Mouse (Mus musculus): ENCODE measurements at regions not wholly inside any gene's neighbourhood (a gene's known extent, or its start where the extent isn't known, plus 50 kb on each side); places are given as distances from the start of the nearest gene placed in this dataset.

GRCm38 (mm10) chr3:124240936-124241733, 79.5 kb upstream of the Tram1l1 start:
- Histone ChIP-seq H3K9ac (replicated peaks; ENCODE audit: low read length) (no peak overlapping the region), H3K27ac (replicated peaks; ENCODE audit: low read depth, low read length) (no peak overlapping the region), H3K36me3 (ENCODE audit: control insufficient read depth, insufficient read depth, low read length) (no peaks in the 10 kb centered on the region), H3K4me3 (replicated peaks; ENCODE audit: low read depth, low read length) (no peak overlapping the region), H3K4me1 (ENCODE audit: control insufficient read depth, insufficient read depth, low read length) (no peaks in the 10 kb centered on the region), H3K9me3 (ENCODE audit: control insufficient read depth, low read length) (no peaks in the 10 kb centered on the region), H3K4me2 (ENCODE audit: low read length) (no peak overlapping the region), H3K27me3 (ENCODE audit: control insufficient read depth, insufficient read depth, low read length) (no peaks in the 10 kb centered on the region)
- ATAC-seq (ENCODE audit: low FRiP score, low TSS enrichment) (no peak), DNase-seq (no peak)
- 74% methylated on average over 5 of the region's 5 CpGs for WGBS

DNA sequence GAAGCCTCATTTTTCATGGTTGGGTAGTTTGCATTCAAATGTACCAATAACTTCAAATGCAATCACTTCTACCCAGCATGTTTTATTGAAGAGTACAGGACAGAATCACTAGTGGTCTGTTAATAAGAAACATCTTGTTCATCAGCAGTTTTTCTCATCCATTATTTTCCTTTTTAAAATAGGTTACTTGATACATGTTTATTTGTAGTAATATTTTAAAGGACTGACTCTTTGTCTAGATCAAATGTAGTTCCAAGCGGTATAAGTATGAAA, 79.0 kb upstream of the Tram1l1 start:
- H3K9me3 ChIP-seq (ENCODE audit: control insufficient read depth, low read length), result no peaks in the 10 kb centered on the region
- H3K36me3 ChIP-seq (ENCODE audit: control insufficient read depth, insufficient read depth, low read length), result no peaks in the 10 kb centered on the region
- no peak for ATAC-seq (ENCODE audit: low FRiP score, low TSS enrichment)
- no peak for DNase-seq
- H3K4me1 ChIP-seq (ENCODE audit: control insufficient read depth, insufficient read depth, low read length), result no peaks in the 10 kb centered on the region
- no peak overlapping the region for H3K4me3 ChIP-seq (replicated peaks; ENCODE audit: low read depth, low read length)
- 90% methylated on average over 1 of the region's 1 CpGs for WGBS
- no peak overlapping the region for H3K27ac ChIP-seq (replicated peaks; ENCODE audit: low read depth, low read length)
- H3K4me2 ChIP-seq (ENCODE audit: low read length), result no peak overlapping the region
- H3K9ac ChIP-seq (replicated peaks; ENCODE audit: low read length), result no peak overlapping the region
- H3K27me3 ChIP-seq (ENCODE audit: control insufficient read depth, insufficient read depth, low read length), result no peaks in the 10 kb centered on the region

GRCm38 (mm10) chr3:124262150-124262549, 58.5 kb upstream of the Tram1l1 start:
- H3K4me1 ChIP-seq (ENCODE audit: control insufficient read depth, insufficient read depth, low read length), result no peaks in the 10 kb centered on the region; the same call in 1 of the 2 replicates
- no peaks in the 10 kb centered on the region for H3K27me3 ChIP-seq (ENCODE audit: control insufficient read depth, insufficient read depth, low read length)
- H3K27ac ChIP-seq (replicated peaks; ENCODE audit: low read depth, low read length), result no peak overlapping the region
- 40% methylated on average over 3 of the region's 3 CpGs for WGBS
- ATAC-seq (ENCODE audit: low FRiP score, low TSS enrichment), result no peak
- no peak overlapping the region for H3K9ac ChIP-seq (replicated peaks; ENCODE audit: low read length)
- H3K4me2 ChIP-seq (ENCODE audit: low read length), result no peak overlapping the region
- no peak for DNase-seq
- no peaks in the 10 kb centered on the region for H3K36me3 ChIP-seq (ENCODE audit: control insufficient read depth, insufficient read depth, low read length)
- H3K4me3 ChIP-seq (replicated peaks; ENCODE audit: low read depth, low read length), result no peak overlapping the region
- no peaks in the 10 kb centered on the region for H3K9me3 ChIP-seq (ENCODE audit: control insufficient read depth, low read length)

DNA sequence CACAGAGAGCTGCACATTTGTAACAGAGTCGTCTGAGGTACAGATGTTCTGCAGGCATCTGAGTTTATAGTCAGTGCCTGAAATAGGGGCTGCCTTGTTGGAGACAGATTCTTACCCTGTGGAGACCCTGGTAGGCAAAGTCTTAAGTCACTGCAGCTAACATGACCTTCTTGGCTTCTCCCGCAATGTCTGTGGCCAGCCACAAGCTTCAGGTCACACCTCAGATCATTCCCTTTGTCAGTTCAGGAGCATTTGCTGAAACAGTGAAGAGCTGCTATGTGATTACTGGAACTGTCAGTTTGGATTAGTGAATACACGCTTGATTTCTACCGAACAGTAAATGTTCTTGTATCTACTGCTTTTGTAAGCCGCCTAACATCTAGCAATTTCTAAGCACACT, 53.8 kb upstream of the Tram1l1 start:
- Histone ChIP-seq H3K27me3 (ENCODE audit: control insufficient read depth, insufficient read depth, low read length) (no peaks in the 10 kb centered on the region), H3K27ac (replicated peaks; ENCODE audit: low read depth, low read length) (peak overlapping the region; percentile 61; the same call in 1 of the 2 replicates), H3K4me3 (replicated peaks; ENCODE audit: low read depth, low read length) (no peak overlapping the region), H3K4me2 (ENCODE audit: low read length) (no peak overlapping the region), H3K9ac (replicated peaks; ENCODE audit: low read length) (no peak overlapping the region), H3K4me1 (ENCODE audit: control insufficient read depth, insufficient read depth, low read length) (peaks cover 9% of the 10 kb centered on the region; the same call in 1 of the 2 replicates), H3K9me3 (ENCODE audit: control insufficient read depth, low read length) (no peaks in the 10 kb centered on the region), H3K36me3 (ENCODE audit: control insufficient read depth, insufficient read depth, low read length) (no peaks in the 10 kb centered on the region)
- DNase-seq, result peak; percentile 57
- ATAC-seq (ENCODE audit: low FRiP score, low TSS enrichment), result no peak
- 22% methylated on average over 5 of the region's 5 CpGs for WGBS

- Histone ChIP-seq H3K36me3 (ENCODE audit: control insufficient read depth, insufficient read depth, low read length) (no peaks in the 10 kb centered on the region), H3K4me1 (ENCODE audit: control insufficient read depth, insufficient read depth, low read length) (peaks cover 14% of the 10 kb centered on the region; the same call in 1 of the 2 replicates), H3K27ac (replicated peaks; ENCODE audit: low read depth, low read length) (no peak overlapping the region), H3K4me2 (ENCODE audit: low read length) (no peak overlapping the region), H3K27me3 (ENCODE audit: control insufficient read depth, insufficient read depth, low read length) (no peaks in the 10 kb centered on the region), H3K9me3 (ENCODE audit: control insufficient read depth, low read length) (no peaks in the 10 kb centered on the region), H3K9ac (replicated peaks; ENCODE audit: low read length) (no peak overlapping the region), H3K4me3 (replicated peaks; ENCODE audit: low read depth, low read length) (no peak overlapping the region)
- 54% methylated on average over 5 of the region's 5 CpGs for WGBS
- no peak for ATAC-seq (ENCODE audit: low FRiP score, low TSS enrichment)
- no peak for DNase-seq
Measured at GRCm38 (mm10) chr3:124270506-124270905, 50.1 kb upstream of the Tram1l1 start.

Measured in midbrain, embryonic 14.5 days (tissue).